Mouse (Mus musculus): ENCODE measurements around the gene Terb1.

DNA sequence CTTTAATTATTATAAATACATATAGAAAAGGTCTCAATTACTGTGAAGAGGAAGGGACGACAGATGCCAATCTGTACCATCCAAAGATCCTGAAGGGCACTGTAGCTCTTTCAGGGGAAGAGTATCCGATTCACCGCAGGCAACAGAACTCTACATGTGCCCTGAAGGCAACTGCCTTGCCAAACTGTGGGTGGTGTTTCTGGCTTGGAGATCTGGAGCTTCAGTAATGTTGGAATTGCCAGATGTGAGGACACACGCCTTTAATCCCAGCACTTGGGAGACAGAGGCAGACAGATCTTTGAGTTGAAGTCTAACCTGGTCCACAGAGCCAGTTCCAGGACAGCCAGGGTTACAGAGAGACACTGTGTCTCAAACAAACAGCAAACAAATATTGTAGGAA is 29.2 kb upstream of the Terb1 start:
- TF ChIP-seq CTCF (IDR thresholded peaks at IDR 0.05; ENCODE audit: insufficient read depth, low read depth, low read length), result no peak
- no peak for TF ChIP-seq POLR2A (IDR thresholded peaks at IDR 0.05; ENCODE audit: insufficient read depth, low read depth, low read length)

Measured in olfactory bulb, adult 2 months (tissue).